Mouse (Mus musculus) kidney, adult 2 months (tissue): ENCODE results near the gene B230219D22Rik. TPM values are rescaled to one million over a fixed set of nuclear protein-coding genes. Genes with fewer than 3 reads are reported as not detected.
"Not testable (repeated sequence)": the region's sequence is repeated elsewhere in the genome, so short reads cannot be mapped to it uniquely, and the experiment has no call there.

ENCODE experiments used
- DNase-seq: peaks from one replicate; pipeline ENCODE4 v3.0.0; 2021
- H3K27ac ChIP-seq: fragments of 200-500 bp; 2 replicates; pipeline ENCODE4 v1.5.1; 2012; ENCODE audit warnings: low read depth, low read length, control low read depth, inconsistent platforms; ENCODE audit not compliant: insufficient read depth
- H3K27me3 ChIP-seq: fragments of 200-500 bp; replicated peaks from 2 replicates; pipeline ENCODE4 v1.6.1; 2012; ENCODE audit warnings: mild to moderate bottlenecking, moderate library complexity, low read length, inconsistent platforms; ENCODE audit not compliant: control insufficient read depth, insufficient read depth
- H3K36me3 ChIP-seq: fragments of 200-500 bp; 2 replicates; pipeline ENCODE4 v1.6.1; 2012; ENCODE audit warnings: mild to moderate bottlenecking, moderate library complexity, low read length, inconsistent platforms; ENCODE audit not compliant: control insufficient read depth, insufficient read depth
- H3K4me1 ChIP-seq: fragments of 200-500 bp; 2 replicates; pipeline ENCODE4 v1.6.1; 2011; ENCODE audit warnings: low read length; ENCODE audit not compliant: control insufficient read depth, insufficient read depth
- H3K4me3 ChIP-seq: fragments of 200-500 bp; 2 replicates; pipeline ENCODE4 v1.5.1; 2011; ENCODE audit warnings: mild to moderate bottlenecking, low read depth, low read length, control low read depth; ENCODE audit not compliant: insufficient read depth
- CTCF ChIP-seq: fragments of 200-500 bp; conservative IDR thresholded peaks from 2 replicates; pipeline ENCODE4 v1.5.1; 2011; ENCODE audit warnings: low read depth, mild to moderate bottlenecking, control low read depth, low read length, moderate library complexity, mixed read lengths; ENCODE audit not compliant: insufficient read depth, insufficient read length
- POLR2A ChIP-seq: fragments of 200-500 bp; IDR thresholded peaks from one replicate; pipeline ENCODE4 v1.6.1; 2011; ENCODE audit warnings: low read depth, low read length, control low read depth
- WGBS: fragments of 180-500 bp; shearing (Covaris S2); methylation state at CpG from one replicate; pipeline ENCODE4 v1.1.7; 2018; 5-methylcytosine and 5-hydroxymethylcytosine counted together
- polyA plus RNA-seq: library from polyadenylated mRNA; depleted of rRNA; stranded (reverse); fragments of >200 nt; gene quantifications from 2 replicates; pipeline ENCODE4 v1.2.3, GENCODE M21; 2012

The B230219D22Rik gene
- polyA plus RNA-seq, 1 experiment = 32.7 TPM

GRCm38 (mm10) chr13:55682201-55682600 lies 10.7 kb upstream of the B230219D22Rik start:
- Histone ChIP-seq H3K27me3 (no peaks in the 10 kb centered on the region), H3K36me3 (no peaks in the 10 kb centered on the region; the same call in 1 of the 2 replicates), H3K27ac (peak overlapping the region; percentile 25; the same call in 1 of the 2 replicates), H3K4me1 (peaks cover 2% of the 10 kb centered on the region; the same call in 1 of the 2 replicates), H3K4me3 (no peak overlapping the region)
- DNase-seq = peak; percentile 80
- TF ChIP-seq POLR2A (no peak), CTCF (no peak)
- 60% methylated on average over 9 of the region's 9 CpGs for WGBS

GRCm38 (mm10) chr13:55683581-55683980 lies 9.3 kb upstream of the B230219D22Rik start:
- no peak overlapping the region for H3K27ac ChIP-seq
- TF ChIP-seq POLR2A (no peak), CTCF (no peak)
- no peaks in the 10 kb centered on the region; the same call in 1 of the 2 replicates for H3K36me3 ChIP-seq
- no peak overlapping the region for H3K4me3 ChIP-seq
- H3K4me1 ChIP-seq = peaks cover 2% of the 10 kb centered on the region; the same call in 1 of the 2 replicates
- 89% methylated on average over 3 of the region's 3 CpGs for WGBS
- H3K27me3 ChIP-seq = no peaks in the 10 kb centered on the region
- no peak for DNase-seq

DNA sequence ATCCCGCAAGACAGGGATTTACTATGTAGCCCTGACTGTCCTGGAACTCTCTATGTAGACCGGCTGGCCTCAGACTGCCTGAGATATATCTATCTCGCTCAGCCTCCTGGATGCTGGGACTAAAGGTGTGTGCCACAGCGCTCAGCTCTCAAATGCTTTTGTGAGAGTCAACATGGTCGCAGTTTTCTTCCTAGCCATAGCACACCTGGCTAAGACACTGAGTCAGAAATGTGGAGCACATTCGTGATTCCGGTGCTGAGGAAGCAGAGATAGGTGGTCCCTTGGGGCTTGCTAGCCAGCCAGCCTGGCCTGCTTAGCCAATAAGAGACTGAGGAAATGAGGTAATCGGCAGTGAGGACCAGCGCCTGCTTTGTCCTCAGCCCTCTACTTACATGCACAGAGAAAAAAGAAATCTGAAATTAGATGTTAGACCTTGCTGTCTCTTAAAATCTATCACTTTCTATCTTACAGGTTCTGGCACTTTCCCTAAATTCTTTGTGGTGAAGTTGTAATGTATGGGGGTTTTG lies 6.8 kb upstream of the B230219D22Rik start:
- Histone ChIP-seq H3K36me3 (no peaks in the 10 kb centered on the region), H3K4me1 (peaks cover 2% of the 10 kb centered on the region; the same call in 1 of the 2 replicates), H3K27ac (no peak overlapping the region), H3K4me3 (no peak overlapping the region), H3K27me3 (no peaks in the 10 kb centered on the region)
- TF ChIP-seq CTCF = no peak
- WGBS = 78% methylated on average over 9 of the region's 9 CpGs
- DNase-seq = no peak

GRCm38 (mm10) chr13:55687927-55688602 lies 4.9 kb upstream of the B230219D22Rik start:
- Histone ChIP-seq H3K4me1 (no peaks in the 10 kb centered on the region; the same call in 1 of the 2 replicates), H3K4me3 (no peak overlapping the region), H3K27me3 (no peaks in the 10 kb centered on the region), H3K27ac (no peak overlapping the region), H3K36me3 (no peaks in the 10 kb centered on the region)
- TF ChIP-seq POLR2A = no peak
- no peak for DNase-seq
- 55% methylated on average over 4 of the region's 4 CpGs for WGBS

GRCm38 (mm10) chr13:55693243-55693721 lies 358 bp downstream of the B230219D22Rik start:
- Histone ChIP-seq H3K36me3 (no peaks in the 10 kb centered on the region), H3K27ac (peak overlapping the region; percentile 82), H3K27me3 (no peaks in the 10 kb centered on the region), H3K4me1 (peaks cover 11% of the 10 kb centered on the region; the same call in 1 of the 2 replicates), H3K4me3 (peak overlapping the region; percentile 95)
- under 1% methylated on average over 68 of the region's 70 CpGs for WGBS
- DNase-seq = no peak
- no peak for TF ChIP-seq POLR2A
- TF ChIP-seq CTCF = no peak

DNA sequence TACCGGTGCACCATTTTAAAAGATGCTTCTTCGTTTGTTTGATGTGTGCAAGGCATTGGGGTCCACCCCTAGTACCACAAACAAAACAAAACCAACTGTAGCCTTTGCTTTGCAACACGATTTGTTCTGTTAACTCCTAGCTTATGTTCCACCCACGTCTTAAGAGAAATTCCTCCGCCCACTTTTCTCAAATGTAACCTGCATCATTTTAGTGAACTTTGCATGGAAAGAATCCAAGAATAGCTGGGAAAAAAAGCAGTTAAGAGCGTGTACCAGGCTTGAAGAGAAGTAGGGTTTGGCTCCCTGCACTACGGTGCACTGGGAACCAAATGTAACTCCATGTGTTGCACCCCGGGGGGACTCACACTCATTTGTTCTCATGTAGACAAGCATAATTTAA lies 1.2 kb downstream of the B230219D22Rik start:
- DNase-seq = peak; percentile 38
- Histone ChIP-seq H3K4me3 (peak overlapping the region; percentile 32), H3K27me3 (no peaks in the 10 kb centered on the region), H3K36me3 (no peaks in the 10 kb centered on the region), H3K4me1 (peaks cover 11% of the 10 kb centered on the region; the same call in 1 of the 2 replicates), H3K27ac (no peak overlapping the region)
- TF ChIP-seq POLR2A (no peak), CTCF (no peak)
- WGBS = 2% methylated on average over 8 of the region's 8 CpGs

GRCm38 (mm10) chr13:55695989-55696388 lies 3.1 kb downstream of the B230219D22Rik start:
- peaks cover 11% of the 10 kb centered on the region; the same call in 1 of the 2 replicates for H3K4me1 ChIP-seq
- H3K4me3 ChIP-seq, H3K27ac ChIP-seq, H3K27me3 ChIP-seq, DNase-seq, H3K36me3 ChIP-seq: not testable (repeated sequence)
- 72% methylated on average over 1 of the region's 3 CpGs for WGBS
